Mouse (Mus musculus) lung, postnatal 0 days (tissue): Measurements from ENCODE around the gene Tbx15. TPM values are rescaled to one million over a fixed set of nuclear protein-coding genes. Genes with fewer than 3 reads are reported as not detected.
A peak's percentile ranks its signal among the peaks of the same experiment; 100 is the strongest.

Experiments
- ATAC-seq: fragments of 200-750 bp; cut with Nextera tagmentation; 2 replicates; pipeline ENCODE4 v1.8.0; 2017; ENCODE audit warnings: moderate library complexity
- DNase-seq: peaks from one replicate; pipeline ENCODE4 v3.0.0-alpha.2; 2016; ENCODE audit warnings: low spot score
- H3K27ac ChIP-seq: fragments of 300-500 bp; sonication (generic); 2 replicates; pipeline ENCODE4 v1.5.1; 2014; ENCODE audit warnings: antibody characterized with exemption, mild to moderate bottlenecking, low read length, mixed read lengths
- H3K27me3 ChIP-seq: fragments of 300-500 bp; sonication (generic); replicated peaks from 2 replicates; pipeline ENCODE4 v1.6.1; 2014; ENCODE audit warnings: low read length, mixed read lengths; ENCODE audit not compliant: insufficient read depth
- H3K36me3 ChIP-seq: fragments of 300-500 bp; sonication (generic); 2 replicates; pipeline ENCODE4 v1.6.1; 2014; ENCODE audit warnings: low read length, mixed read lengths; ENCODE audit not compliant: insufficient read depth
- H3K4me1 ChIP-seq: fragments of 300-500 bp; sonication (generic); 2 replicates; pipeline ENCODE4 v1.6.1; 2014; ENCODE audit warnings: antibody characterized with exemption, low read depth, low read length, mixed read lengths; ENCODE audit not compliant: insufficient read depth
- H3K4me2 ChIP-seq: fragments of 300-500 bp; sonication (generic); replicated peaks from 2 replicates; pipeline ENCODE4 v1.6.1; 2014; ENCODE audit warnings: low read depth, mild to moderate bottlenecking, low read length, moderate library complexity, mixed read lengths
- H3K4me3 ChIP-seq: fragments of 300-500 bp; sonication (generic); 2 replicates; pipeline ENCODE4 v1.5.1; 2014; ENCODE audit warnings: low read depth, low read length
- H3K9ac ChIP-seq: fragments of 300-500 bp; sonication (generic); replicated peaks from 2 replicates; pipeline ENCODE4 v1.6.1; 2014; ENCODE audit warnings: low read depth, mild to moderate bottlenecking
- H3K9me3 ChIP-seq: fragments of 300-500 bp; sonication (generic); 2 replicates; pipeline ENCODE4 v1.6.1; 2016; ENCODE audit warnings: low read length, mixed read lengths
- CTCF ChIP-seq: IDR thresholded peaks from 2 replicates; pipeline ENCODE4 v1.5.1; 2016; ENCODE audit warnings: antibody characterized with exemption, mild to moderate bottlenecking
- EP300 ChIP-seq: IDR thresholded peaks from 2 replicates; pipeline ENCODE4 v1.6.1; 2016; ENCODE audit warnings: antibody characterized with exemption, mild to moderate bottlenecking, control low read depth
- WGBS: fragments of 180-500 bp; shearing (Covaris S2); extraction: QIAGEN DNeasy Blood & Tissue Kit; methylation state at CpG from one replicate; pipeline ENCODE4 v1.1.7; 2014; 5-methylcytosine and 5-hydroxymethylcytosine counted together
- polyA plus RNA-seq: library from polyadenylated mRNA; unstranded; fragments of >200 nt; fragmentation: Nextera tagmentation; extraction: Ambion mirVana; gene quantifications from 2 replicates; pipeline ENCODE4 v1.2.1, GENCODE M21; 2015

The Tbx15 gene
- polyA plus RNA-seq, 1 experiment from 2014 or later: 0.04 TPM

GRCm38 (mm10) chr3:99233393-99234318, 6.5 kb upstream of the Tbx15 start:
- H3K9ac ChIP-seq: no peak overlapping the region
- no peaks in the 10 kb centered on the region for H3K4me1 ChIP-seq
- DNase-seq: peak; percentile 60
- no peak for ATAC-seq
- no peak overlapping the region for H3K27ac ChIP-seq
- H3K36me3 ChIP-seq: no peaks in the 10 kb centered on the region
- H3K4me3 ChIP-seq: no peak overlapping the region; the same call in 1 of the 2 replicates
- H3K27me3 ChIP-seq: peaks cover 53% of the 10 kb centered on the region
- TF ChIP-seq CTCF (peak; percentile 71), EP300 (no peak)
- WGBS: 5% methylated on average over 20 of the region's 20 CpGs
- H3K4me2 ChIP-seq: peak overlapping the region; percentile 23; the same call in 1 of the 2 replicates
- H3K9me3 ChIP-seq: no peaks in the 10 kb centered on the region

DNA sequence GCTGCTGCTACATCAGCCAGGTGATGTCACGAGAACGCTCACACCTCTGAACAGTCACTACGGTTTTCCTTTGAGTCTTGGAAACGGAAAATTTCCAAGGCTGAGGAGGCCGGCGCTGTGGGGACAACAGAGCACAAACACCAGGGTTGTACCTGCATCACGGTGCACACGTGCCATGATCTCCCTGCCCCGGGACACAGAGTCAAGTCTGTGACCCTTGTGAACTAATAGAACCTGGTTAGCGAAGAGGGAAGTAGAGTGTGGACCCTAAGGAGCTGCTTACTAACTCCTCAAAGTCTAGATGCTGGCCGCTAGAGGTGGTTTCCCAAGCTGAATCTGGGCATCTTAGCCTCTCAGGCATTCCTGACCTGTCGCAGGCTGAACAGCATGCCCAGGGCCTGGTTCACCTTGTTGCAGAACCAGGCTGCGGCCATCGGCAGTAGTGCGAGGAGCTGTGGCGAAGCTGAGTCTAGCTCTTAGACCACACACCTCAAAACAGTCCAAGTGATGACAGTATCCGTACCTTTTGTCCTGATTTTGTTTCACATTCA, 5.8 kb upstream of the Tbx15 start:
- Histone ChIP-seq H3K9me3 (no peaks in the 10 kb centered on the region), H3K9ac (no peak overlapping the region), H3K27me3 (peaks cover 60% of the 10 kb centered on the region), H3K4me2 (peak overlapping the region; percentile 23; the same call in 1 of the 2 replicates), H3K36me3 (no peaks in the 10 kb centered on the region), H3K4me1 (no peaks in the 10 kb centered on the region), H3K27ac (no peak overlapping the region), H3K4me3 (no peak overlapping the region; the same call in 1 of the 2 replicates)
- DNase-seq: no peak
- no peak for ATAC-seq
- 8% methylated on average over 17 of the region's 17 CpGs for WGBS
- TF ChIP-seq CTCF: no peak
- no peak for TF ChIP-seq EP300

GRCm38 (mm10) chr3:99235116-99235803, 4.9 kb upstream of the Tbx15 start:
- H3K4me3 ChIP-seq: no peak overlapping the region
- H3K9ac ChIP-seq: no peak overlapping the region
- DNase-seq: no peak
- 2% methylated on average over 22 of the region's 23 CpGs for WGBS
- no peaks in the 10 kb centered on the region for H3K36me3 ChIP-seq
- no peaks in the 10 kb centered on the region for H3K4me1 ChIP-seq
- H3K27ac ChIP-seq: no peak overlapping the region
- H3K9me3 ChIP-seq: no peaks in the 10 kb centered on the region
- peaks cover 68% of the 10 kb centered on the region for H3K27me3 ChIP-seq
- no peak for TF ChIP-seq CTCF
- TF ChIP-seq EP300: no peak
- no peak overlapping the region for H3K4me2 ChIP-seq
- ATAC-seq: no peak

GRCm38 (mm10) chr3:99235804-99236755, 4.1 kb upstream of the Tbx15 start:
- DNase-seq: no peak
- H3K9ac ChIP-seq: no peak overlapping the region
- H3K36me3 ChIP-seq: no peaks in the 10 kb centered on the region
- 3% methylated on average over 18 of the region's 18 CpGs for WGBS
- no peak overlapping the region for H3K4me3 ChIP-seq
- no peaks in the 10 kb centered on the region for H3K9me3 ChIP-seq
- no peak overlapping the region for H3K4me2 ChIP-seq
- no peak for ATAC-seq
- TF ChIP-seq CTCF (no peak), EP300 (no peak)
- H3K4me1 ChIP-seq: peaks cover 6% of the 10 kb centered on the region; the same call in 1 of the 2 replicates
- peaks cover 76% of the 10 kb centered on the region for H3K27me3 ChIP-seq
- no peak overlapping the region for H3K27ac ChIP-seq

- H3K27me3 ChIP-seq: peaks cover 86% of the 10 kb centered on the region
- H3K4me1 ChIP-seq: peaks cover 9% of the 10 kb centered on the region; the same call in 1 of the 2 replicates
- H3K36me3 ChIP-seq: no peaks in the 10 kb centered on the region
- ATAC-seq (no peak), DNase-seq (no peak)
- 18% methylated on average over 1 of the region's 1 CpGs for WGBS
- no peak overlapping the region for H3K27ac ChIP-seq
- no peak overlapping the region for H3K4me2 ChIP-seq
- no peaks in the 10 kb centered on the region for H3K9me3 ChIP-seq
- H3K4me3 ChIP-seq: no peak overlapping the region
- TF ChIP-seq CTCF (no peak), EP300 (no peak)
- no peak overlapping the region for H3K9ac ChIP-seq
Measured at GRCm38 (mm10) chr3:99238691-99239090, 1.5 kb upstream of the Tbx15 start.
